Mouse (Mus musculus) neural tube, embryonic 14.5 days (tissue): ENCODE results near the gene Alg9. TPM values are rescaled to one million over a fixed set of nuclear protein-coding genes. Genes with fewer than 3 reads are reported as not detected.

Source experiments
- ATAC-seq: fragments of 200-750 bp; cut with Nextera tagmentation; 2 replicates; pipeline ENCODE4 v1.8.0; 2017; ENCODE audit warnings: low read depth, mild to moderate bottlenecking, moderate TSS enrichment, moderate library complexity
- H3K27ac ChIP-seq: fragments of 300-500 bp; sonication (generic); 2 replicates; pipeline ENCODE4 v1.5.1; 2014; ENCODE audit warnings: low read depth, mild to moderate bottlenecking, control low read depth, low read length, moderate library complexity, mixed read lengths
- H3K27me3 ChIP-seq: fragments of 300-500 bp; sonication (generic); 2 replicates; pipeline ENCODE4 v1.6.1; 2014; ENCODE audit warnings: low read length; ENCODE audit not compliant: control insufficient read depth, insufficient read depth
- H3K36me3 ChIP-seq: fragments of 300-500 bp; sonication (generic); 2 replicates; pipeline ENCODE4 v1.6.1; 2014; ENCODE audit warnings: low read length, mixed read lengths; ENCODE audit not compliant: control insufficient read depth, insufficient read depth
- H3K4me1 ChIP-seq: fragments of 300-500 bp; sonication (generic); 2 replicates; pipeline ENCODE4 v1.6.1; 2014; ENCODE audit warnings: low read length; ENCODE audit not compliant: control insufficient read depth, insufficient read depth
- H3K4me2 ChIP-seq: fragments of 300-500 bp; sonication (generic); 2 replicates; pipeline ENCODE4 v1.6.1; 2014; ENCODE audit warnings: mild to moderate bottlenecking, low read depth, low read length, control low read depth
- H3K4me3 ChIP-seq: fragments of 300-500 bp; sonication (generic); 2 replicates; pipeline ENCODE4 v1.5.1; 2014; ENCODE audit warnings: low read depth, low read length, control low read depth, mixed read lengths
- H3K9ac ChIP-seq: fragments of 300-500 bp; sonication (generic); replicated peaks from 2 replicates; pipeline ENCODE4 v1.6.1; 2014; ENCODE audit warnings: low read depth, mild to moderate bottlenecking, control low read depth, low read length, mixed read lengths
- H3K9me3 ChIP-seq: fragments of 300-500 bp; sonication (generic); 2 replicates; pipeline ENCODE4 v1.6.1; 2016; ENCODE audit warnings: low read length; ENCODE audit not compliant: control insufficient read depth
- WGBS: fragments of 180-500 bp; shearing (Covaris S2); extraction: QIAGEN DNeasy Blood & Tissue Kit; methylation state at CpG from one replicate; pipeline ENCODE4 v1.1.7; 2014; 5-methylcytosine and 5-hydroxymethylcytosine counted together
- polyA plus RNA-seq: library from polyadenylated mRNA; unstranded; fragments of >200 nt; fragmentation: Nextera tagmentation; extraction: Ambion mirVana; gene quantifications from 2 replicates; pipeline ENCODE4 v1.2.1, GENCODE M21; 2014

The Alg9 gene
- polyA plus RNA-seq, 1 experiment from 2014 or later: 59.8 TPM

DNA sequence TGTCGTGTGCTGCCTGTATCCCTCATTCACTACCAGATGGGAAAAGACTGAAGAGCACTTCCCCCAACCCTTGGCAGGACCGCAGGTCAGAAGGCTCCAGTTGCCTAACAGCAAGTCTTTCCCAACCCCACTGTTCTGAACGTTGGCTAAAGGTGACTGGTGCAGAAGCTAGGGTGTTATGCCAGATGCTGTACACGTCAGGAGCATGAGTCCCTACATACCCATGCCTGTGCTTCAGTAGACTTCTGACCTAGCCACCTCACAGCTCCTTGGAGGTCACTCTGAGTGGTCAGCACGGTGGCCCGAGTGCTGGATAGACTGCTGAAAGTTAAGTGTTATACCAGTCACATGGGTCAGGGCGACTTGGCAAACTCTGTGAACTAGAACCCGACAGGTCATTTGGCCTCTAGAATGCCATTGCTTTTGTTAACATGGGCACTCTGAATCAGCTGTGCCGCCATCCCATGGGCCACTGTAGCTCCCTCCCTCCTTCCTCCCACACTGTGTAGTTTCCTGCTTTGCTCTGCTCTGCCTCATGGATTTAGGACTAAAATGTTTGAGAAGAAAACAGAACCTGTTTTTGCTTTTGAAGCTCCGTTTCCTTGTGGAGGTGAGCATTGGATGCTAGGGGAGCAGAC is 60.4 kb downstream of the Alg9 start:
- H3K4me3 ChIP-seq: no peak overlapping the region
- H3K4me2 ChIP-seq: no peak overlapping the region
- 0 out of 2 replicates have a peak, but pooled peaks cover 8% of the 10 kb centered on the region for H3K36me3 ChIP-seq
- no peaks in the 10 kb centered on the region for H3K27me3 ChIP-seq
- no peaks in the 10 kb centered on the region for H3K9me3 ChIP-seq
- ATAC-seq: no peak
- H3K27ac ChIP-seq: no peak overlapping the region
- no peaks in the 10 kb centered on the region for H3K4me1 ChIP-seq
- no peak overlapping the region for H3K9ac ChIP-seq
- WGBS: 92% methylated on average over 10 of the region's 10 CpGs

GRCm38 (mm10) chr9:50836097-50836496 is 61.3 kb downstream of the Alg9 start:
- Histone ChIP-seq H3K4me2 (no peak overlapping the region), H3K4me1 (no peaks in the 10 kb centered on the region), H3K9me3 (no peaks in the 10 kb centered on the region), H3K9ac (no peak overlapping the region), H3K27ac (no peak overlapping the region), H3K27me3 (no peaks in the 10 kb centered on the region), H3K36me3 (0 out of 2 replicates have a peak, but pooled peaks cover 8% of the 10 kb centered on the region), H3K4me3 (no peak overlapping the region)
- no peak for ATAC-seq
- WGBS: 88% methylated on average over 4 of the region's 4 CpGs

DNA sequence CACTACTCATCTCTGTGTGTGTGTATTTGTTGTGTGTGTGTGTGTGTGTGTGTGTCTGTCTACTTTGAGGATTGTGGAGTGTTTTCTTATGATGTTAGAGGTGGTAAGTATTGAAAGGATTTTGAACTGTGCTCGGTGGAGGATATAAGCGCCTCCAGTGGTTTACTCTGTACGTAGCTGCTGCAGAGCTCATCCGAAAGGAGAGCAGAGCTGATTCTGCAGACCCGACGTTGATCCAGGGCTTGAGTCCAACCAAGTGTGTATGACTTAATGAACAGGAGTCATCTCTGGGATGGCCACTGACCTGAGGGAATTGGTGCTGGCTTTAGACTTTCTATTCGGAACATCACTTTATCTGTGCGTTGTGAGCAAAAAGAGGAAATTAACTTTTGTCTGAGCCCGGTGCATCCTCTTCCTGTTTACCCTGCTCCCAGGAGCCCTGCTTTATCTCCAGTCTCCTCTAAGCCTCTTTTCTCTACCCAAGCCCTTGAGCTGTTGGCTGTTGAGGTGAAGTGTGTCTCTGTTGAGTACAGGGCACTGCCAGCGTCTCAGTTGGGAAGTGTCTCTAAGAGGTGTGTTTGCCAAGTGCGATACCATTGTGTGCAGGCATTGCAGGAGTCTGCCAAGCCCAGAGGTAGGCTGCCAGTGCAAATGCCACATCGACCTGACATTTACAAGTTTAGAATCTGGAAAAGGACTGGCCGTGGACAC is 66.4 kb downstream of the Alg9 start:
- H3K36me3 ChIP-seq: peaks cover 10% of the 10 kb centered on the region; the same call in 1 of the 2 replicates
- WGBS: 84% methylated on average over 13 of the region's 13 CpGs

DNA sequence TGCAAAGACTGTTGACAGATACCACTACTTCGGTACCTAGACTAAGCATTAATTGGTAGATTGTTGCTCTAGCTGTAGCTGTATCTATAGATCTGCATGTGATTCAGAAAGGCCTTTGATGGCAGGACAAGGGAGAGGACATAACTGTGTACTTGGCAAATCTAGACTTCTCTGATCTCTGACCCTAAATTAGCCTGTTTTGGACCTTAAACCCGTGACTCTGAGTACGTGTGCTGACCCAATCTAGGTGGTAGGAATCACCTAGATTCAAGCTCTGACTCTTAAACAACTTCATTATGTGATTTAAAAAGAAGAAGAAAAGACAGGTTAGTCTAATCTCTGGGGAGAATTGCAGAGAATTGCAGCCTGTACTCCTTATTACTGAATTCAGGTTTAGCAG is 70.3 kb downstream of the Alg9 start, which contains the start of gene Ppp2r1b:
Gene Ppp2r1b, plus strand, starts transcription at position 221 of the 400 bp plus-strand sequence.
- Histone ChIP-seq H3K4me2 (no peak within 1 kb of the TSS), H3K27ac (no peak within 1 kb of the TSS), H3K4me1 (no peaks in the 10 kb centered on the region), H3K9ac (no peak within 1 kb of the TSS), H3K27me3 (no peaks in the 10 kb centered on the region), H3K4me3 (no peak within 1 kb of the TSS), H3K9me3 (no peaks in the 10 kb centered on the region), H3K36me3 (peaks cover 6% of the 10 kb centered on the region; the same call in 1 of the 2 replicates)
- no peak for ATAC-seq
- 92% methylated on average over 3 of the region's 3 CpGs for WGBS

More for the DNA sequence above, 66.4 kb downstream of the Alg9 start:
- Histone ChIP-seq H3K27me3 (no peaks in the 10 kb centered on the region), H3K27ac (no peak overlapping the region), H3K9ac (no peak overlapping the region), H3K9me3 (no peaks in the 10 kb centered on the region), H3K4me2 (no peak overlapping the region), H3K4me3 (no peak overlapping the region), H3K4me1 (no peaks in the 10 kb centered on the region)
- ATAC-seq: no peak

DNA sequence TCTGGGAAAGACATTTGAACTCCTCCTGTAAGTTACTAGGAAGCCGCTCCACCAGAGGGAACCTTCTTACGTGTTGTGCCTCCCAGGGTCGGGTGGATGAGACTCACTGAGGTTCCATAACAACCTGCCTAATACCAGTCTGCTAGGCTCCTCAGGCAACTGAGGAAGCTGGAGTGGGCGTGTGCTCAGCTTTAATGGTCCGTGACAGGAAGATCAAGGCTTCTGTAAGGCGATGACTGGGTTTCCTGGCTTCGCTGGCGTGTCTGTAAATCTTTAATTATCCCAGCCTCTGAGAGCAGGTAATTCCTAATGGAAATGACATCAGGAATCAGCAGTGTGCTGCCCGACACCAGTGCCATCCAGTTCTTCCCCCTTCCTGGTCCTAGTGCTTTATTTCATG is 70.7 kb downstream of the Alg9 start:
- Histone ChIP-seq H3K4me2 (no peak overlapping the region), H3K27ac (no peak overlapping the region), H3K4me3 (no peak overlapping the region), H3K9ac (no peak overlapping the region), H3K9me3 (no peaks in the 10 kb centered on the region), H3K4me1 (no peaks in the 10 kb centered on the region), H3K36me3 (peaks cover 6% of the 10 kb centered on the region; the same call in 1 of the 2 replicates), H3K27me3 (no peaks in the 10 kb centered on the region)
- no peak for ATAC-seq
- WGBS: 44% methylated on average over 9 of the region's 9 CpGs

DNA sequence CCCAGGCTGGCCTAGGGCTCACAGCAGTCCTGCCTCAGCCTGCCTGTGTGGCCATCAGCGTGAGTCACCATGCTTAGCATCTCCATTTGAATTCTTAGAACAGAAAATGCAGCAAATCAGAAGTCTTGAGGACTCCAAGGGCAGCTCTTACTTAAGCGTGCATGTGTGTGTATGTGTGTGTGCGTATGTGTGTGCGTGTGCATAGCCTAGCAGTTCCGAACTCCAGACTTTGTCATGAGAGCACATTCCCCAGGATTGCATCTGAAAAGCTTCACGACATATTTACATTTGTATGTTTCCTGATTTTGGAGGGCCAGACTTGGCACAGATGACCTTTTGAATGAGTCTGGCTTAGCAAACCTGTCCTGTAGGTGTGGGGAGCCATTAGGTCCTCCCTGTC is 72.3 kb downstream of the Alg9 start:
- Histone ChIP-seq H3K9ac (no peak overlapping the region), H3K27ac (no peak overlapping the region), H3K27me3 (no peaks in the 10 kb centered on the region), H3K4me1 (no peaks in the 10 kb centered on the region), H3K4me2 (no peak overlapping the region), H3K9me3 (no peaks in the 10 kb centered on the region), H3K4me3 (no peak overlapping the region), H3K36me3 (peaks cover 6% of the 10 kb centered on the region; the same call in 1 of the 2 replicates)
- 93% methylated on average over 6 of the region's 6 CpGs for WGBS
- ATAC-seq: no peak

- H3K27me3 ChIP-seq: no peaks in the 10 kb centered on the region
- H3K4me2 ChIP-seq: no peak overlapping the region
- no peaks in the 10 kb centered on the region for H3K9me3 ChIP-seq
- 74% methylated on average over 12 of the region's 12 CpGs for WGBS
- ATAC-seq: no peak
- H3K27ac ChIP-seq: no peak overlapping the region
- peaks cover 4% of the 10 kb centered on the region; the same call in 1 of the 2 replicates for H3K36me3 ChIP-seq
- H3K4me1 ChIP-seq: no peaks in the 10 kb centered on the region
- H3K9ac ChIP-seq: no peak overlapping the region
- H3K4me3 ChIP-seq: no peak overlapping the region
Measured at GRCm38 (mm10) chr9:50847606-50848368, 73.0 kb downstream of the Alg9 start.

- 75% methylated on average over 5 of the region's 5 CpGs for WGBS
- Histone ChIP-seq H3K4me3 (no peak overlapping the region), H3K4me2 (no peak overlapping the region), H3K27ac (no peak overlapping the region), H3K27me3 (no peaks in the 10 kb centered on the region), H3K4me1 (no peaks in the 10 kb centered on the region), H3K36me3 (no peaks in the 10 kb centered on the region; the same call in 1 of the 2 replicates), H3K9me3 (no peaks in the 10 kb centered on the region), H3K9ac (no peak overlapping the region)
- no peak for ATAC-seq
Measured at GRCm38 (mm10) chr9:50848821-50849220, 74.0 kb downstream of the Alg9 start.
